Mouse (Mus musculus) right cerebral cortex, adult 2 months (tissue): ENCODE results near the gene Gfi1.

Source experiments
- DNase-seq, 2 experiments: peaks; one replicate each; pipeline ENCODE4 v3.0.0; 2021 to 2022; ENCODE audit warnings: low spot score in 2 of 2

The Gfi1 gene

DNA sequence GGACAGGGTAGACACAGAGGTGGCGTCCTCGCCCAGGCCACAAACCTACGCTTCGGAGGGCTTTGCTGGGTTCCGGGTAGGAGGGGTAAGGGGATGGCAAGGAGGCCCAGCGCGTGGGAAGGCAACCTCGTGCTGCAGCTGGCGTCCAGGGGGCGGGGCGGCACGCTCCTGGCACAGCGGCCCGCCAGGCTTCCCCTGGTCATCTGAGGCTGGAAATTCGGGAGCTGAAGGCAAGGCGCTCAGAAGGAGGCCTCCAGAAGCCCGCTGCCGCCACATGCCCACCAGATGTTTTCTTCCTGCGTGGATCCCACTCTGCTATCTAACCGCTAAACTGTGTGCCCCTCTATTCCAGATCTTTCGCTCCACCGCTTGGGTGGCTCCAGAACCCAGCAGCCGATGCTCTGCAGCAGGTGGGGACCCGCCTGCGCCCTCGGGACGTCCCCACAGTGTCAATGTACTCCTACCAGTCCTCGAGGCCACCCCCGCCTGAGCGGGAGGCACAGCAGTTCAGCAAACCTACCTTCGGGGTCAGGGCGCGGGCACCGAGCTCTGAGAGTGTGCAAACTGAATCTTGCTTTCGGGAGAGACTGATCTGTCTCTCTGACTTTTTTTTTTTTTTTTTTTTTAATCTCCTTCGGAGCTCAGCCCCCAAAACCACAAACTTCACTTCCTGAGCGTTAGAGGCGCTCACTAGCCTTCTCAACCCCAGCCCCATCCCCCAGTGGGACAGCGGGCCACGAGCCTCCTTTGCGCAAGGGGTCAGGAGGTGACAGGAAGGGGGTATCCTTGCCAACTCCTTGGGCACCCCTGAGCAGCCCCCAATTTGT lies at the start of gene Gfi1:
Gene Gfi1, minus strand, starts transcription at position 602 of the 827 bp plus-strand sequence.
- DNase-seq: no peak

DNA sequence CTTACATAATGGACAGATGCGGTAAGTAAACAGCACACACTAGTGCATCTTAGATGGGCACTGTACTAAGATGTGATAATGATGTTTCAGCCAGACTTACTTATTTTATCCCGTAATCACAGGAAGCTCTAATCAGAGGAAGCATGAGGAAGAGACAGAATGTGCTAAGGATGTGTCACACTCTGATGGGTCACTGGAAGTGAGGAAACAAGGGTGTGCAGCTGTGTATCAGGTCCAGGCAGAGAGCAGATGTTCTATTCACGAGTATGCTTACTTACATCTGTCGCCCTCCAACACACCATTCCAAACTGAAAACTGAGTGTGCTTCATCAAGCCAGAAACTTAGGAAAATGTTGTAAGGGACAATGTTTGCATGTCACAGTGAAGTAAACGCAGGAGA lies 46.2 kb upstream of the Gfi1 start:
- DNase-seq: no peak

DNA sequence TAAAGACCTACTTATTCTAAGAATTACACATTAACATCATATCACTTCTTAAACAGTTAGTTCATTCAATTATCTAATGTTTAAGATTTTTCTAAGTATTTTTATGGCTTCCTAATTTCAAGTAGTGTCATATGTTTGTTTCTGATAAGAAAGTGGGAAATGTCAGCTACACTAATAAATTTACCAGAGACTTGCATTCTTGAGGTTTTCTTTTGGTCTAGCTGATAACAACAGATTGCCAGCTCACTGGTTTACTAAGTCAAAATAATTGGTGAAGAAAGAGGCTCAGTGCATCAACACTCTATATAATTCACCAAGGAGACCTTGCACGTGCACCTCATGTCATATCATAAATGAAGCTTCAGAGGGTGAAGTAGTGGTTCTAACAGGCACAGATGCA lies 42.4 kb upstream of the Gfi1 start:
- DNase-seq: no peak

DNA sequence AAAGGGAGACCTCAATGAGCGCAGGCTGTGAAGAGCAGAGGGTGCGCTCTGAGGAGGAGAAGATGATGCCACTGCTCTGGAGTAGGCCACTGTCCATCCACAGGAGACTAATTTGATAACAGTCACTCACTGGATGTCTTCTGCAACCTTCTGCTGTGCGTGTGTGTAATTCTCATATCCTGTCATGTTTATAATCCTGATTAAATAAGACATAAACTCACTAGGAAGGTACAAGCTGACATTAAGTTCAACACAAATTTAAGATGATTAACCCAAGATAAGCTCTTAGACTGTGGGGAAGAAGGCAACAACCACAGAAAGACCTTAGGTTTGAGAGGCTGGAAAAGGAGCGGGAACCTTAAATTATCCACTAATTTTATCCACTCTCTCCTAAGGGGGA lies 40.1 kb upstream of the Gfi1 start:
- DNase-seq: no peak

DNA sequence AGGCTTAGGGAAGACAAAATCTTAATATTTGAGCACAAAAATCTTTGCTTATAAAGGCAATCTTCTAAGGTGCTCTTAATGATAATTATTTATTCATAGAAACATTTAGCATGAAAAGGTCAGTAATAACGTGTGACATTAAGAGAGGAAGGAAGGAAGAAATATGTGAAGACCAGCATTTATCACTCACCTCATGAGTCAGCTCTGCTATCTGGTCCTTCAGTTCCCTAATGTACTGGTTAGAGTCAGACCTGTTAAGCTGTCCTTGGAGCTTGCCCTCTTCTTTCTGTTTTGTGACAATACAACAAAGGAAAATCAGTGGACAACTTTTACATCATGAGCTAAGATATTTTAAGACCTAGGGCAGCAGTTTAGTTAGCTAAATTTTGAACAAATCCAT lies 38.6 kb upstream of the Gfi1 start:
- DNase-seq: no peak

DNA sequence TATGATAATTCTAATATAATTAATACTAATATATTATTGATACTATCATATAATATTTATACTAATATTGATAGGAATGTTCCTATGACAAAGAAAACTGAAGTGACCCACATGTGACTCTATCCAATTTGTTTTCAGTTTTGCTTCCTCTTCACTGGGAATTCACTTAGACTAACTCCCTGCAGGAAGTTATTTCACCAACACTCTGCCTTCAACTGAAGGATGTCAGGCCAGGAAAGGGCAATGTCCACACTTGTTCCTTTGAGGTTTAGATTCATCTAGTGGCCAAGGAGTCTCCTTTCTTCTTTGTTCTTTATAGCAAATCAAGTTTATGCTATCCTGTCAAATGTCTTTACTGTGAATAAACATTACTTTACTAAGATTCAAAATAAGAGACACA lies 37.8 kb upstream of the Gfi1 start:
- DNase-seq: no peak

DNA sequence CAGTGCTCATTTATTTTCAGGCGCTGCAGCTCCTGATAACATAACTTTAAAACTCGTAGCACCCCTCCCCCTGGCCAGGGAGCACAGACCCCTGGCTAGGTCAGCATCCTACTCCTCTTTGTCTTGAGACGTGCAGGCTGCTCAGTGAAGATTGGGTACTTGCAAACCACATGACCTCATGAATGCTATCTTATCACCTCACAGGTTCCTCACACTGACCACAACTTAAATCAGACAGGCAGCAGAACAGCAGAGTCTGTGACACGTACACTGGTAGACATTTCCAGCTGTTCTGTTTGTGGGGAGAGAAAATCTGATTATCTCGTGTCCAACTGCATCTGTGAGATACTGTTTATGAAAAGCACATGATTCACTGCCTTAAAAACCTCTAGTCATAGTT lies 33.3 kb upstream of the Gfi1 start:
- no peak for DNase-seq

DNA sequence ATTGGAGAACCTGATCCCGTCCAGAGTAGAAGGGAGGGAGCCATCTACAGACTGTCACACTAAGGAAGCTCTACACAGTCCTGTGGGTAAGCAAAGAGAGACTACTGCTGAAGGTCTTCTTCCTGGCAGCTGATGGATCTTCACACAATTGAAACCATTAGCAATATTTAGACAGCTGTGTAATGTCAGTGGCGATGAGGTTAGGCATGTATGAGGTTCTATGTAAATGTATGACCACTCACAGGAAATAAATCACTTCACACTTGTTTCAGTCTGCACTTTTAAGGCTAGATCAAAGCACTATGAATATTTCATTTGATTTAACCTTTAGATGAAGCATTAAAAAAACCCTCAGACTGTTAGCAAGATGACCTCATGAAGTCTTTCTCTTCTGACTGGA lies 30.2 kb upstream of the Gfi1 start:
- DNase-seq: no peak

DNA sequence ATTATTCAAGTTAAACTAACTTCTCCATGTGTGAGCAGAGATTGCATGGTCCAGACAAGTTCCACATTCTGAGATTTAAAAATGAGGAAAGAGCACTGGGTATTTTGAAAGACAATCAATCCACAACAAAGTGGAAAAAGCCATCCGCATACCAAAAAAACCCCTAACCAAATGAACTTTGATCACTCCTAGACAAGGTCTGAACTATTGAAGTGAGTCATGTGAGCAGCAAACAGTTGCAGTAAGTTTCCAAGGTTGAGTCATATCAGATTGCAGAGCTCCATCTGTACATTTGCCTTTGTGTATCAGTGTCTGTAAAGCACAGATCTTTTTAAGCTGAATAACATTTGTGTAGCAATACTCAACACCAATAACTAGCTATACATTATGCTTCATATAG lies 28.9 kb upstream of the Gfi1 start:
- no peak for DNase-seq

DNA sequence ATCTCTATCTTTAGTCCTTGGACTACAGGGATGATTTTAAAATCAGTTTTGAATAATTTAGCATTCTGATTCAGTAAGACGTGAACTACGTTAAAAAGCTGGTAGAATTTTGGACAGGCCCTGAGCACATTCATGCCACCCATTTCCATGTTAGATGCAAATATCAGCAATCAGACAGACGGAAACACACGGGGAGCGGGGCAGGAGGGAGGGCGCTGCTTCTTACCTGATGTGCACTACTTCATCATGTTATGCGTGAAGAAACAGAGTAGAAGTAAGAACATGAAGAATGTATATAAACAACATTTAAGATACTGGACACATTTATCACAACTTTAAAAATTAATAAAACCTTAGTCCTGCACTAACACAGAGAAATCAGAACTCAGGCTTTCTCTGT lies 27.8 kb upstream of the Gfi1 start:
- DNase-seq: no peak

DNA sequence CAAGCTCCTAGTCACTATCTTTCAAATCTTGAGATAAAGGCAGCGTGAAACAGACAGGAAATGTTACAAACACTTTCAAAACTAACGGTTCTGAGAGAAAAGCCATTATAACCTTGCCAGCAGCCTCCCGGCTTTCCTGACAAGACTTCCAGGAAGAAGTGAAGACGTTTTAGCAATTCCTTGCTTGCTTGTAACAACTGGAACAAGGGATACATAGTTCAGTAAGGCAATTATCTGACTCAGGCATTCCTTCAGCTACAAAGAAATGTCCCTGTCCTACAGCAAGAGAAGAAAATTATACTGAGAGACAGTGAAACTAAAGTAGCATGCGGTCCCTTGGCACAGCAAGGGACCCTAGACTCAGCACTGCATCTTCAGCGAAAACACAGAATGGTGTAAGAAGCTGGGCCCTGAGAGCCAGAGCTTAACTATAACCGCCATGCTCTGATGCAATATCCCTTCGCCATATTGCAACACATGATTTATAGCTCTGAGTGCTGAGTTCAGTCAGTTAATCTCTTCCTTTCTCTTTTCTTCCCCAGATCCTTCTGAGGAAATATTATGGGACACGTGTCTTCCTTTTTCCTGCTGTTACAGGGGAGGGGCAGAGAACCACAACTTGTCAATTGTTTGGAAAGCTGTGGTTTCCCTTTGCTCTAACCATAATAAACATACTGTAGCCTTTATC lies 23.5 kb upstream of the Gfi1 start:
- DNase-seq: no peak

DNA sequence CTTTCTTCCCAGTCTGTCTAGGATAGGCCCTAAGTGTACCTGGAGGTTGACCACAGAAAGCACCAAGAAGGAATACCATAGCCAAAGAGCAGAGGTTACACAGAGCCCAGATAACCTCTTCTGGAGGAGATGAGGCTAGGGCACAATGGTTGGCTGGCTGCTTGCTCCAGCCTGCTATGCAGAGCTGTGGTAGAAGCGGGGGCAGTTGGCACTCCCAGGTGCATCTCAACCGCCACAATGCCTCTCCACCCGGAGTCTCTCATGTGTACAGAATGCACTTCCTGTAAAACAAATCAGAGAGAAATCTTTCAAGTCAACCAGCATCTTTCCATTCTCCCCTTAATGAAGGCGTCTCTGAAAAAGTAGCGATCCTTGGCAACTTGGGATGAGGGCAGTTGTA lies 13.2 kb upstream of the Gfi1 start:
- no peak for DNase-seq

DNA sequence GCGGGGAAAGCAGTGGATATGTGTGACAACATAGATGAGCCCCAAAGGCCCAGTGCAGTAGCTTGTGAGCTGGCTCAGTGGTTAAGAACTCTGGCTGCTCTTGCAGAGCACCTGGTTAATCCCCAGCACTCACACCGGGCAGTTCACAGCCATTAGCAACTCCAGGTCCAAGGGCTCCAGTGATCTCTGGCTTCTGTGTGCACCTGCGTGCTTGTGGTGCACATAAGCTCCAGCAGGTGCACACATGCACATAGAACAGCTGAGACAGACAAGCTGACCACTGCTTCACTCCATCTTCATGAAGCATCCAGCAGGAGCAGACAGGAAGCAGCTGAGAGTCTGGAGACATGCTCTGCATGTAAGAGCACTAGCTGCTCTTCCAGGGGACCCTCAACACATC lies 12.5 kb upstream of the Gfi1 start:
- DNase-seq: no peak

DNA sequence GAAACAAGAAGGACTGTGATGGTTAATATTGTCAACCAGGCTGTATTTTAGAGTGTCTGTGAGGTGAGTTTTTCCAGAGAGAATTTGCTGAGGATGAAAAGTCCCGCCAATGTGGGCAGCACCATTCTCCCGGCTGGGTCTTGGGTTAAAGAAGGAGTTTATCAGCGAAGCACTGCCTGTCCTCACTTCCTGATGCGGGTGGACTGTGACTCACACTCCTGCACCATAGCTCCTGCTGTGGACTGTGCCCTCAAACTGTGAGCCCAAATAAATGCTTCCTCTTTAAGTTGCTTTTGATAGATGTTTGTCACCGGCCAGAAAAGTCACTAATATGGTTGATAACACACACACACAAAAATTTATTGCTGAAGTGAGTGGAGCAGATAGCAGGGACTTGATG lies 10.3 kb upstream of the Gfi1 start:
- DNase-seq: no peak

DNA sequence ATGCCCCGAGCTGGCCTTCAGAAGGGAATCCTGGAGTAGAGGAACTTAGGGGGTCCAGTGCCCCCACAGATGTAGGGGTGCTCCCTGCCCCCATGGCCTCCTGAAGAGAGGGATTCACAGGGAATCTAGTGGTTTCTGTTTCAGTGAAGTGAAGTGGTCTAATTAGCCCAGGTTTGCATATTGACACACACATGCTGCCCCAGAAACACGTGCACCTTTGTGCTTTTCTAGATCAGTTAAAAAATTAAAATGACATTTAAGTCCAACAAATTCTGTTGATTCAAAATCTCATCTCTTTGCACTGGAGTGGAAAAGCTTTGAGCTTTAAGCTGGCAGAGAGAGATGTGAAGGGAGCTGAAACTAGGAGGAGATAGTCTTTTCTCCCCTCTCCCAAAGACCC lies 6.0 kb upstream of the Gfi1 start:
- no peak for DNase-seq

DNA sequence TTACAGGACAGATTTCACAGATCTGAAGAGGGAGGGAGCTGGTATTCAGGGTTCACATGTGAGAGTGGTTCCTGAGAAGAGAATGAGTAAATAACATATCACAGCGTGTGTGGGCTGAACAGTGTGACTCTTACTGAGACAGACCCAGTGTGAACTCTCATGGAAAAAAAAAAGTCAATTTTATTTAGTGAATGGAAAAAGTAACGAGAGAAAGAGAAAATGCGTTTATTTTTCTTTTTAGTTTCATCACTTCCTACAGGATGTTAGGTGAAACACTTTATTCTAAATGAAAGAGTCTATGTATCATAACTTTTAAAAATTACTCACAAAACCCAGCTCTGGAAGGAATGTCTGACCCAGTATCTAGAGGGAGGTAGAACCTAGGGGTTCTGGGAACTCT lies 5.6 kb upstream of the Gfi1 start:
- DNase-seq: no peak

DNA sequence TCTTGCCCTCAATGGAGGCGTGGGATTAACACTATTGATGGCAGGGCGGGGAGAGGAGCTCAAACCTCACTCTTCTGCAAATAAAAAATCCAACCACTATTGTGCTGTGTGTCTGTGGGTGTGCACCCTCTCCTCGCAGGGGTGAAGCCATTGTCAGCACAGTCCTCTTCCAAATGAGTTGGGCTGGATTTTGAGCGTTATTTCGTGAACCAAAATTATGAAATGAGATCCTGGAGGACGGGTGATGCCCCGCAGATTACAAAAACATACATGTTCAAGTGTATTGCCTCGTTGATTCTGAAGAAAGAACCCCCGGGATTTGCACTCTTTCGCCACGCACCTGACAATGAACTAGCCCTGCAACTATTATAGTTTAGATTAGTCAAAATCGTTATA lies 1.2 kb upstream of the Gfi1 start:
- no peak for DNase-seq

DNA sequence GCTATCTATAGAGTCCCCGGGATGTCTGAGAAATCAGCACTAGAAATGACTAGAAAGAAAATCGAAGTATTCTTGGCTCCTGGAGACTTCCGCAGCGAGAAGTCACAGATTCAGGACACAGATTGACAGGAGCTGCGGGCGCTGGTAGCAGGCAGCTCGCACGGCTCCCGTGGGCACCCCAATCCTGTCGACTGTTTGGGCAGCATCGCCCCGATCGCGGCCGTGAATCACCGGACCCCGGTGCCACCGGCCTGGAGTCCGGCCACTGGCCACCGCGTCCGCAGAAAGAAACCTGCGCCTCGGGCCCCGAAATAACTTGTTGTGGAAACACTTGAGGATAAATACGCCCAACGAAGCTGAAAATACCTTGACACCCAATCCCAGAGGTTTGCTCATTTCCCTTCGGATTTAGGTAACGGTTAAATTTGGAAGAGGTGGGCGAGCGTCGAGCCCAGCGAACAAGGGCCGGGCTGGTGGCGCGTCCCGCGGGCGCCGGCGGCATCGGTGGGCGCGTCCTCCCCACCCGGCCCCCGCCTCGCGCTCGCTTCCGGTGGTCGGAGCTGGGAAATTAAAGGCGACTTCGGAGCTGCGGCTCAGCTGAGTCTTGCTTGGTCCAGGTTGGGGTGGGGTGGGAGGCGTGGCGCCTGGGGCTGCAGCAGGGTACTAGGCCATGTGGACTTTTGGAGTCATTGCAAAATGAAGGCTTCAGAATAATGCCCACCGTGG lies 608 bp upstream of the Gfi1 start:
- DNase-seq: peak in 1 of 2 experiments; percentile 21

DNA sequence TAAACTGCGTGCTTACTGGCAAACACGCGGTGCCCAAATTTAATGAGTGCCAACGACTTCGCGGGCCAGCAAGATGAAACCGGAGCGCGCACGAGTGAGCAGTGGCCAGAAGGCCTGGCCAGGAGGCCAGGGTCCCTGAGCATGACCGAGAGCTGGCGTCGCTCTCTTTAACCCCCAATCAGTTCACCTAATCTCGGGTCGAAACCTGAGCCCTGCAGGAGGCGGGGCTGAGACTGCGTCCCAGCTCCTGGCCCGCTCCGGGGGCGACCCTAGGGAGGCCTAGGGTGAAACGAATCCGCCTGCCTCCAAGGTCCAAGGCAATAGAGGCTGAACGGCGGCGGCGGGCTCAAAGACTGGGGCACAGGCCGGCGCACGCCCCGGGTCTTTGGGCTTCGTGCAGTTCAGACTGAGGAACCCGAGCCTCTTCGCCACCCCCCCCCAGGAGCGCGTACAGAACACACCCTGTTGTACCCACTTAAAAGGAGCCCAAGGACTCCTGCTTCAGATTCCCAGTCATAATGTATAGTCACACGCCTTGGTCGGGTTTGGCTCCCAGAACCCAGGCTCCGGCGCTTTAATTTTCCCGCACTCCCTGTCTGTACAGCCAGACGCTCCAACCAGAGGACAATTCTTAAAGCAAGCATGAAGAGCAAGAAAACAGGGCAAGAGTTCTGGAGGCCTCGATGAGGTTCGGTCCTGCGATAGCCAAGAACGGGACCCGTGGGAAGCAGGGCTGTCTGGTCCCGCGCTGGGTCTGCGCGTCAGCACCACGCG lies 988 bp downstream of the Gfi1 start:
- DNase-seq: no peak

DNA sequence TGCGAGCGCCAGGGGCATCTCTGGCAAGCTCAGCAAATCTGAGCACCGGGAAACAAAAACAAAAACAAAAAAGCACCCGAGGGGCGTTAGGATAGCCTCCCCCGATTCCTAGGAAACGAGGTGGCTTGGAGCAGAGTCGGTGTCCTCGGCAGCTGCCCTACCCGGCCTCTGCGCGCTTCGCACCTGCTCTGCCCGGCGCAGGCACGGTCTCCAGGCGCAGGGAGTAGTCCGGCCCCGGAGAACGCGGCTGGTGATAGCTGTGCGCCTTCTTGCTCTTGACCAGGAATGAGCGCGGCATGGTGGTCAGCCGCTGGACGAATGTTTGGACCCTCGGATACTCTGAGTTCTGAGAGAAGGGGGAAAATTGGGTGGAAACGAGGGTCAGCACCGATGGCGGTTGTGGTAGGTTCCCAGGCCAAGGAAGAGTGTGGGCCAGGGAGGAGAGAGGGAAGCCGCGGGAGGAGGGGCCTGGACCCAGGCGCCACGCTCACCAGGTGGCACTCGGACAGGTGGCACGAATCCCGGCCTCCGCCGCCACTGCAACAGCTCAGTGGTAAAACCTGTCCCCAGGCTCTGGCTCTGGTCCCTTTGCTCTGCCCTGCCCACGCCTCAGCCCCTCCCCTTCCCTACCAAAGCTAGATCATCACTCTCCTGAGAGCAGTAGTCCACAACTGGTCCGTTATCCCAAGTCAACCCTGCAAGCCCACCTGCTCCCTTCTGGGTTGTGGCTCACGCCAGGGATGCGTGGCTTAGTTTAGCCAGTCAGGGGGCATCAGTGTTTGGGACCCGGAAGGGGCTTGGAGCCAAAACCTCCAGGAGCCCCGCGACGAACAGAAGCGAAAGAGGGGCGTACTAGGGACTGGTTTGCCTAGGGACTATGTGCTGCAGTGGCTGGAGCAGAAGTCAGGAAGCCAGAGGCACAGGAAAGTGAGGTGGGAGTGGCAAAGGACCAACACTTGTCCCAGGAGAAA lies 2.0 kb downstream of the Gfi1 start:
- no peak for DNase-seq
